9 mouse cellular contexts compared by ENCODE assay signal in the genomic region with DNA sequence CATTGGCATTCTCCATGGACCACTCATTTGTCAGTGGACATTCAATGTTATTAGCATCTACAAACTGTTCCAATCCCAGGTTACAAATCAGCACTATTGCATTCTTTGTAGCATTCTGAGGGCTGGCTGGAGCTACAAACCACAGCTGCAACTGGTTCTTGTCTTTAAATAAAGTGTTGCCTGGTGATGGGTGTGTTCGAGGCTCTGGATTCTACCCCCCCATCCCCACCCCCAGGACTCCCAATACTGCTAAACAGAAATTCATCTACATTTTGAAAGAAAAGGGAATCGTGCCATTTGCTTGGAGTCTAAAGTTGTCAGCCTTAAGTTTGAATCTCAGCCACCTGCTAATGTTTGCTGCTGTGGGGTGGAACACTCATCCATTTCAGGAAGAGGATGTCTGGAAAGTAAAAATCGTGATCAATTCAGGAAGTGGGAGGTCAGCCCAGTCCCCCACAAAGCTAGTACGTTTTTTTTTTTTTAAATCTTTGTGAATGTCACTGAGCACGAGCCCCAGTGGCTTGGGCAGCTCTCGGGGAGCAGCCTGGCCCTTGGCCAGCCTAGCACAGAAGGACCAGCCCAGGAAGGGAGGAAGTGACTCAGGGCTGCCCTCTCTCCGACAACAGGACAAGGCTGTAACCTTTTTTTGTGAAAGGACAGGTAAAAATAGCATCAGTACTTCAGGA. TPM values are rescaled to one million over a fixed set of nuclear protein-coding genes. Genes with fewer than 3 reads are reported as not detected.
DNase-seq lines count a peak whose midpoint lies in the region; ATAC-seq and TF ChIP-seq lines count a peak whose summit lies in the region.
"Had no signal": no experiment of that assay in that cellular context is flagged by ENCODE, and none has a peak within 500 bp of the region (broad histone marks: within the 10 kb centered on the region; RNA-seq: fewer than 3 reads in every experiment).

No protein-coding gene starts in this region.

- WGBS in heart, embryonic 11.5 days (ENCODE audit: insufficient replicate concordance), result 52% methylated on average over 7 of the region's 7 CpGs
- 65% methylated on average over 7 of the region's 7 CpGs for WGBS in midbrain, postnatal 0 days
- WGBS in hindbrain, embryonic 13.5 days, result 67% methylated on average over 7 of the region's 7 CpGs
- WGBS in intestine, postnatal 0 days, result 49% methylated on average over 7 of the region's 7 CpGs

- no peaks in the 10 kb centered on the region for H3K9me3 ChIP-seq in heart, embryonic 11.5 days (replicated peaks; ENCODE audit: control insufficient read depth, low read length)
- H3K9me3 ChIP-seq in midbrain, postnatal 0 days (ENCODE audit: low read length), result no peaks in the 10 kb centered on the region
- H3K9me3 ChIP-seq in hindbrain, embryonic 13.5 days, result no peaks in the 10 kb centered on the region
- no peaks in the 10 kb centered on the region for H3K9me3 ChIP-seq in intestine, postnatal 0 days (ENCODE audit: control insufficient read depth)
- H3K9me3 ChIP-seq: midbrain, embryonic 12.5 days had no signal

- ATAC-seq in heart, embryonic 11.5 days (replicated peaks; ENCODE audit: insufficient number of reproducible peaks, low FRiP score, low TSS enrichment), result no peak
- no peak for ATAC-seq in midbrain, postnatal 0 days (ENCODE audit: low FRiP score)
- no peak for ATAC-seq in hindbrain, embryonic 13.5 days (ENCODE audit: low FRiP score)
- no peak for ATAC-seq in intestine, postnatal 0 days

- H3K36me3 ChIP-seq in heart, embryonic 11.5 days (ENCODE audit: control insufficient read depth, insufficient read depth, low read length), result no peaks in the 10 kb centered on the region
- H3K36me3 ChIP-seq in midbrain, postnatal 0 days (ENCODE audit: insufficient read depth, low read length), result no peaks in the 10 kb centered on the region
- no peaks in the 10 kb centered on the region for H3K36me3 ChIP-seq in hindbrain, embryonic 13.5 days
- H3K36me3 ChIP-seq in intestine, postnatal 0 days (ENCODE audit: control insufficient read depth, insufficient read depth), result no peaks in the 10 kb centered on the region
- H3K36me3 ChIP-seq: midbrain, embryonic 12.5 days had no signal

- intact Hi-C loops in left cerebral cortex, postnatal 4 days (cut with DNase I), result no loop called here

- no peak overlapping the region for H3K4me3 ChIP-seq in heart, embryonic 11.5 days (ENCODE audit: low read depth, low read length)
- H3K4me3 ChIP-seq in midbrain, postnatal 0 days (ENCODE audit: low read depth, low read length), result no peak overlapping the region
- H3K4me3 ChIP-seq in hindbrain, embryonic 13.5 days, result no peak overlapping the region
- no peak overlapping the region for H3K4me3 ChIP-seq in intestine, postnatal 0 days (ENCODE audit: low read depth, low read length)
- H3K4me3 ChIP-seq: midbrain, embryonic 12.5 days had no signal

- no peaks in the 10 kb centered on the region for H3K27me3 ChIP-seq in heart, embryonic 11.5 days (ENCODE audit: control insufficient read depth, insufficient read depth, low read length)
- no peaks in the 10 kb centered on the region for H3K27me3 ChIP-seq in midbrain, postnatal 0 days (ENCODE audit: insufficient read depth, low read length)
- no peaks in the 10 kb centered on the region for H3K27me3 ChIP-seq in hindbrain, embryonic 13.5 days
- no peaks in the 10 kb centered on the region for H3K27me3 ChIP-seq in intestine, postnatal 0 days (replicated peaks; ENCODE audit: control insufficient read depth, insufficient read depth, low read length)
- H3K27me3 ChIP-seq: midbrain, embryonic 12.5 days had no signal

- no peak overlapping the region for H3K4me2 ChIP-seq in heart, embryonic 11.5 days
- H3K4me2 ChIP-seq in midbrain, postnatal 0 days (ENCODE audit: low read depth, low read length, poor library complexity, severe bottlenecking), result no peak overlapping the region
- no peak overlapping the region for H3K4me2 ChIP-seq in hindbrain, embryonic 13.5 days
- H3K4me2 ChIP-seq in intestine, postnatal 0 days (replicated peaks; ENCODE audit: low read depth), result no peak overlapping the region
- H3K4me2 ChIP-seq: midbrain, embryonic 12.5 days had no signal

- no peaks in the 10 kb centered on the region for H3K4me1 ChIP-seq in heart, embryonic 11.5 days (ENCODE audit: control insufficient read depth, insufficient read depth, low read length)
- H3K4me1 ChIP-seq in midbrain, postnatal 0 days (ENCODE audit: insufficient read depth, low read length), result no peaks in the 10 kb centered on the region
- H3K4me1 ChIP-seq in hindbrain, embryonic 13.5 days (replicated peaks), result no peaks in the 10 kb centered on the region
- H3K4me1 ChIP-seq in intestine, postnatal 0 days (replicated peaks; ENCODE audit: control insufficient read depth, insufficient read depth, low read length), result no peaks in the 10 kb centered on the region
- H3K4me1 ChIP-seq: midbrain, embryonic 12.5 days had no signal

- no peak overlapping the region for H3K9ac ChIP-seq in heart, embryonic 11.5 days (ENCODE audit: low read depth, low read length)
- H3K9ac ChIP-seq in midbrain, postnatal 0 days (replicated peaks; ENCODE audit: low read length, poor library complexity, severe bottlenecking), result no peak overlapping the region
- no peak overlapping the region for H3K9ac ChIP-seq in hindbrain, embryonic 13.5 days
- H3K9ac ChIP-seq in intestine, postnatal 0 days (ENCODE audit: low read depth, low read length), result no peak overlapping the region
- H3K9ac ChIP-seq: midbrain, embryonic 12.5 days had no signal

- H3K27ac ChIP-seq in heart, embryonic 11.5 days (ENCODE audit: low read depth, low read length), result no peak overlapping the region
- no peak overlapping the region for H3K27ac ChIP-seq in midbrain, postnatal 0 days (ENCODE audit: low read depth, low read length)
- H3K27ac ChIP-seq in hindbrain, embryonic 13.5 days, result no peak overlapping the region
- H3K27ac ChIP-seq in intestine, postnatal 0 days (ENCODE audit: low read depth, low read length), result no peak overlapping the region
- H3K27ac ChIP-seq: midbrain, embryonic 12.5 days had no signal

- no peak for TF ChIP-seq CTCF in midbrain, postnatal 0 days (IDR thresholded peaks at IDR 0.05)
- TF ChIP-seq CTCF in intestine, postnatal 0 days (IDR thresholded peaks at IDR 0.05; ENCODE audit: low read depth), result no peak

- DNase-seq in heart, adult 11 months, result peak; percentile 97
- DNase-seq in adrenal gland, postnatal 14 days, result peak; percentile 73
- DNase-seq in heart, adult 8-10 months (ENCODE audit: low spot score), result peak; percentile 41
- peak; percentile 14 for DNase-seq in left cerebral cortex, postnatal 4 days
- DNase-seq in midbrain, postnatal 0 days (ENCODE audit: low spot score), result no peak

RNA-seq across cellular contexts. Expression of a gene that starts 39.3 kb away (rescaled TPM):
- polyA plus RNA-seq in heart, embryonic 11.5 days (2014; fragmentation: Nextera tagmentation; extraction: Ambion mirVana), result 8.8 and 9.5 TPM in 2 replicates
- total RNA-seq in adrenal gland, postnatal 14 days (2021), result 5.9 and 40.5 TPM in 2 replicates
- total RNA-seq in heart, adult 8-10 months (2022), result 1 to 10 TPM; 3.6 to 5.1 (median 4.2) TPM
- 10 to 100 TPM; 22.6 to 29.6 TPM for total RNA-seq in left cerebral cortex, postnatal 4 days (2021)
- total RNA-seq in midbrain, postnatal 0 days (2014; rRNA removed), result 122 and 155 TPM in 2 replicates
- polyA plus RNA-seq in midbrain, postnatal 0 days (2015; fragmentation: Nextera tagmentation; extraction: Ambion mirVana), result 54.0 and 67.8 TPM in 2 replicates
- 60.6 and 62.8 TPM in 2 replicates for polyA plus RNA-seq in hindbrain, embryonic 13.5 days (2015; fragmentation: Nextera tagmentation; extraction: Ambion mirVana)
- polyA plus RNA-seq in intestine, postnatal 0 days (2015; fragmentation: Nextera tagmentation; extraction: Ambion mirVana), result 77.8 and 96.5 TPM in 2 replicates
